Mouse (Mus musculus) thymus, postnatal 4 days (tissue): Measurements from ENCODE around the gene Pla2g4f.

ENCODE experiments used
- DNase-seq: peaks from one replicate; pipeline ENCODE4 v3.0.0; 2021

The Pla2g4f gene

DNA sequence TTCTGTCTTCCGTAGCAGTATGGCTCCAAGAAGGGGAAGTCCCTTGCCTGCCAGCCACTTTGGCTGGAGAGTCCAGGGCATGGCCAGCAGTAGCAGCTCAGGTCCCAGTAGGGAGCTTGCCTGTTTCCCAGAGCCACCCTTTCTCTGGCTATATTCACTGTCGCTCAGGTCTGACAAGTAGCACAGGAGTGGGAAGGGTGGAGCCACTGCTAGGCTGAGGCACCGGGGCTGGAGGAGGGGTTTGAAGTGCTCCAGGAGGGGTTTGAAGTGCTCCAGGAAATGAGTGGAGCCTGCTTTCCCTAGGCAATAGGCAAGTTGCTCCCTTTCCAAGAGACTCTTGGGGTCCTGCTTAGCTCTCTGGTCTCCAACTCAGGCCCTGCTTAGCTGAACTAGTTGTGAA is at the start of gene Pla2g4f:
Pla2g4f (minus strand) TSS at position 190 of the 400 bp plus-strand sequence.
- DNase-seq = no peak

DNA sequence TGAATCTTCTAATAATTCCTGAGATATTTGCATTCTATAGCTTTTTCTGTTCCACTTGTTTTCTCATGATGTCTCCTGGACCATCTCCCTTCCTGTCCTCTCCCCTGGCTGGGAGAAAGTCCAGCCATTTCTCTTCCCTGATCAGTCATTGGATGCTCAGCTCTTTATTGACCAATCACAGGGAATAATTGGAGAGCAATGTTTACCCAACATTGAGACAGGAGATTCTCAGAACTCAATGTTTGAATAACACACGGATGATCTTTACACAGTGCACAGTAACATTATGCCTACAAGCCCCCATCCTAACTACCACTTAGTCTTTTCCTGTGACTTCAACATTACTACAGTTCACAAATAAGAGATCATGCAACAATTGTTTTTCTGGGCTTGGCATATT is 46.5 kb upstream of the Pla2g4f start:
- DNase-seq = no peak

DNA sequence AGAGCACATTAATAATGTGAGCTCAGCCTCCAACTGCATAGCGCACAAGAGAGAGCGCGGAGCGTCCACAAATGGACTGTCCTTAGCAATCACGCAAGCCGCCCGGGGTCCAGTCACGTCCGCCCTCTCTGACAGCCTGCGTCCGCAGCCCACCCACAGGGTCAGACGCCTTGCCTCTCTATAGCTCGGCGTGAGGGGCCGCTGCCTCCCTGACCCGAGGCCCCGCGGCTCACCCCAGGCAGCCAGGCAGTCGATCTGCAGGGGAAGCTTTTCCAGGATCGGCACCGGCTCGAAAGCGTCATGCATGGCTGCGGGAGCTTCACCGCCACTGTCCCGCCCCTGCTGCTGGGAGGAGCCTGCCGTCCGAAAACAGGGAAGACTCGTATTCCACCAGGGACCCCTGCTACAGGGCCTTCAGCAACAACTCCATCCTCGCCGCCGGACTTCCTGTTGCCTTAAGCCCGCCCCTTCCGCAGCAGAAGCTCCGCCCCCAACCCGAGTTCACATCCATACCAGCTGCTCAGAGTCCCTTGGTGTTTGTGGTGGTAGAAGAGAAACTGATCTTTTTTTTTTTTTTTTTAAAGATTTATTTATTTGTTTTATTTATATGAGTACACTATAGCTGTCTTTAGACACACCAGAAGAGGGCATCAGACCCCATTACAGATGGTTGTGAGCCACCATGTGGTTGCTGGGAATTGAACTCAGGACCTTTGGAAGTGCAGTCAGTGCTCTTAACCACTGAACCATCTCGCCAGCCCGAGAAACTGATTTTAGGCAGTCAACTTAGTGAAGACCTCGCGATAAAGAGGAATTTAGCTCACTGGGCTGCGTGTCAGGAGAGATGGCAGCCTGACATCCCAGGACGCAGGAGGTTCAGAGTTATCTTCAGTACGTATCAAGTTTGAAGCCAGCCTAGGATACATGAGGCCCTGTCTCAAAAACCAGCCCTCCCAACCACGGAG is 39.0 kb upstream of the Pla2g4f start, which contains the start of gene Vps39:
Vps39 (minus strand) TSS at position 456 of the 965 bp plus-strand sequence.
- peak; percentile 96 for DNase-seq

GRCm38 (mm10) chr2:120351321-120351720 is 37.4 kb upstream of the Pla2g4f start:
- DNase-seq = no peak

- DNase-seq = peak; percentile 26
Observed at GRCm38 (mm10) chr2:120348120-120348519, 34.2 kb upstream of the Pla2g4f start.

DNA sequence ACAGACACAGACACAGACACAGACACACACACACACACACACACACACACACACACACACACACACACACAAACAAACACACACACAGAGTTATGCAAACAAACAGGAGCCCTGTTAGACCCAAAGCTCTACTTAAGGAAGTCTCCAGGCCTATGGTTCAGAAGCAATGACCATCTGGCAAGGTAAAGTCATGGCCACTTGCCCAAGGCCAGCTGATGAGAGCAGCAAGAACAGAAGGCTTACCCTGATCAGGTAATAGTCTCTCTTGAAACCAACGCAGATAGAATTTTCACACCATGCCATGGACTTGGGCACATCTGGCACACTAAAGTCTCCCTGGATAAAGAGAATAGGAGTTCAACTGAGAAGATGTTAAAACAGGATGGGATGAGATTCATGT is 27.8 kb upstream of the Pla2g4f start:
- no peak for DNase-seq

DNA sequence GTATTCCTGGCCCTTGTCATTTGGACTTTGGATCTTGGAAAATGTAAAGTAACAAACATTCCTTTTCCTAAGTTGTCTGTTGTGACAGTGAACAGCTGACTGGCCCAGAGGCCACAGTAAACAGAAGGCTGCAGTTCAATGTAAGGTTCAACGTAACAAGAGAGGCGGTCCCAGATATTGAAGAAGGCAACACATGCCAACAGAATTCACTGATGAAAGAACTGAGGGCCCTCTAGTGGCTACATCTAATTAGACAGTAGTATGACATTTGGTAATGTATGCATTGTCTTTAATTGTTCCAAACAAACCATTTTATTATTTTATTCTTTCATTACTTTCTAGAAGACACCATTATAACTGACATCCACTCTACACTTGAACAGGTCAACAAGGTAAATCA is 23.9 kb upstream of the Pla2g4f start:
- no peak for DNase-seq

DNA sequence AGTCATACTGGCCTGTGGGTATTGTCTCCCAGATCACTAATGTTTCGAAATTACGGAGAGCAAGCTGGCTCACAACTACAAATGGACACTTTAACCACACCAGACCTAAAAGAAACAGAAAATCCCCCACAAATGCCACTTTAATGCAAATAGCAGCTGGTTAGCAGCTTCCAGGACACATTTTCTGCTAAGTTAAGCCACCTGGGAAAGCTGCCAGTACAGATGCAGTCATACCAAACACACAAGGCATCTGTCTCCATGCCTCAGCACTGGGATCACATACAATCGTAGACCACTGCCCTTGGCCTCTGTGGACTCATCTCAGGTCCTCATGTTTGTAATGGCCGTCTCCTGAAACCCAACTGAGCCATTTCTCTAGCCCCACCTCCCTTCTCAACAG is 17.6 kb upstream of the Pla2g4f start:
- no peak for DNase-seq

DNA sequence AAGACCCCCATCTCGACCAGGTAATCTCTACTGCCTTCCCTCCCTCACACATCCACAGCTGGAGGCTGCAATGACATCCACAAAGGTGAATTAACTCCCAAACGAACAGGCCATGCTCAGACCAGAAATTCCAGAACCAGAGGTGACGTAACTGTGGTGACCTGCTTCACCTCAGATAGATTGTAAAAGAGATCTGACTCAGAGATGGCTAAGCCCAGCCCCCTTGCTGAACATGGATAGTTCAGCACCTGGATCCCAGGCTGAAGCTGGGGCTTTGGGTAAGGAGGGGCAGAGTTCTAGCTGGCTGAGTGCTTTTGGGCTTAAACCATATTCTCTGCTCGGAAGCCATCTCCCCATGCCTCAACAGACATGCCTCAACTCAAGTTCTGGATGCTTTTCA is 1.1 kb upstream of the Pla2g4f start:
- no peak for DNase-seq

- no peak for DNase-seq
Observed at GRCm38 (mm10) chr2:120314487-120314886, 522 bp upstream of the Pla2g4f start.

DNA sequence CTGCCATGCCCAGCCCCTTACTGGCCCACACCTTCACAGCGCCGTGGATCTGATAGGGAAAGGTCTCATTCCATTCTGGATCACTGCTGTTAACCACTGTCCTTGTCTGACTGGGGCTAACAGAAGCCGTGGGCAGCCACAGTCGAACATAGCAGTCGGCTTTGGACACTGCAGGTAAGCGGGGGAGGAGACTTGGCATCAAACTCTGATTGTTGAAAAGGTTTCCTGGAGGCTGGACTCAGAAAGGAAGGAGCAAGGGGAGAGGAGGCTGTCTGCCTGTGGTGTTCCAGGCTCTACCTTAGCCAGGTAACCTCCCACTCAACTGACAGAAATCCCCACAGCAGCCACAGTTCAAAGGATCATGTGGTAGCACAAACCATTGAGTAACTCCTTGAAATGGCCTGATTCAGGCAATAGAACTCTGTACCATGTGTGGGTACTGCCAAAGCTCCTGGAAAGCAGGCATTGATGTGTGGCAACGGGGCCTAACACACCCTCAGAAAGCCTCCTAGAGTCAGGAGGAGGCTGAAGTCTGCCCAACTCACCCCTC is 1.6 kb downstream of the Pla2g4f start:
- no peak for DNase-seq

DNA sequence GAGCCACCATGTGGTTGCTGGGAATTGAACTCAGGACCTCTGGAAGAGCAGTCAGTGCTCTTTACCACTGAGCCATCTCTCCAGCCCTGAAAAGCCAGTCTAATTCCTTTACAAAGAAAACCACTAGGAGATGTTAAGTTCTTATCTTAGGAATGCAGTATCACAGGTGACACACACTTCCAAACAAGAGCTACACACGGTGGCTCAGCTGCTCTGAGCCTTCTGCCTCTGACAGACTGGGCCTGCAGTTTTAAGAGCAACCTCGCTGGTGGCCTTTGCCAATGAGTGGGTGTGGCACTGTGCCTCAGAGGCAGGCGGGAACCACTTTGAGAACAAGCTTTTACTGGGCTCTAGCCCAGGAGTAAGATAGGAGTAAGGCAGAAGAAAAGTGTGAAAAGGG is 9.9 kb downstream of the Pla2g4f start:
- DNase-seq = no peak

DNA sequence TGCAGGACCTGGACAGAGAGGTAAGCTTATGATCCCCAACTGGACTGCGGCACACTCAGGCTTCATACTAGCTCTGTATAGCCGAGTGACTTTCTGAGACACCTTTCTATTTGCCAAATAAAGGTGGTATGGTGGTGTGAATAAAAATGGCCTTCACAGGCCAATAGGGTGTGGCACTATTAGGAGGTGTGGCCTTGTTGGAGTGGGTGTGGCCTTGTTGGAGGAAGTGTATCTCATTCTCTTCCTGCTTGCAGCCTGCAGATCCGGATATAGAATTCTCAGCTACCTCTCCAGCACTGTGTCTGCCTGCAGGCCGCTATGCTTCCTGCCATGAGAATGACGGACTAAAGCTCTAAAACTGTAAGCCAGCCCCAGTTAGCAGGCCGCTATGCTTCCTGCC is 12.9 kb downstream of the Pla2g4f start:
- no peak for DNase-seq

GRCm38 (mm10) chr2:120299866-120300265 is 14.1 kb downstream of the Pla2g4f start:
- no peak for DNase-seq

DNA sequence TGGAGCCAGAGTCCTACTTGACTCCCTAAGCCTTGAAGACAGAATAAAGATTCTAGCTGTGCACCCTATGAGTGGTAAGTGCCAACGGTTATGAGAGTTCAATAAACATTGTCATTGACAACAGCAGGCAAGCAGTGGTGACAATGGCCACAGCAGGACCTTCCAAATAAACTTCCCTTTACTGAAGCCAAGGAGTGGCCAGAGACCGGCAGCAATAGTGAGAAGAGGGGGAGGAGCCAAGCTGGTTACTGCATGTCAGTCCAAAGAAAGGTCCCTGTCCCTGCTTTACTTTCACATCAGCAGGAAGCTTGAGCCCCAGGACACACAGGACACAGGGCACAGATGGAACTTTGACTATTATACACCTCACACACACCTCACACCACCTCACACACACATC is 17.8 kb downstream of the Pla2g4f start:
- DNase-seq = no peak

DNA sequence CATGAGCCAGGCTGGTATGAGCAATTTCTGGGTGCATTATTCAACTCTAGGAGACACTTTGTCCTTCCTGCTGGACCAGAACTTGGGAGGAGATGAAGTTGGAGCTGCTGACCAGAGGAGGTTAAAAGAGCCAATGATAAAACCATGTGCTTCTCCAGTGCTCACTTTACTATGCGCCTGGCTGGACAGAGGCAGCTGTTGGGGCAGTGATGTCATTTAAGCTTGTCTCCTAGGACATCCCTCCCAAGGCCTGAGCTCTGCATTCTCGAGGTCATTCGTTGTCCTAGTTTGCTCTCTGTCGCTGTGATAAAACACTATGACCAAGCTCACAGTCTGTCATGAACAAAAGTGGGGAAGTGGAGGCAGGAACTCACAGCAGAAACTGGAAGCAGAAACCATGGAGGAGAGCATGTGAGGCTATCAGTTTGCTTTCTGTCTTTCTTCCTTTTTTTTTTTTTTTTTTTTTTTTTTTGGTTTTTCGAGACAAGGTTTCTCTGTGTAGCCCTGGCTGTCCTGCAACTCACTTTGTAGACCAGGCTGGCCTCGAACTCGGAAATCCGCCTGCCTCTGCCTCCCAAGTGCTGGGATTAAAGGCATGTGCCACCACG is 22.4 kb downstream of the Pla2g4f start:
- no peak for DNase-seq

DNA sequence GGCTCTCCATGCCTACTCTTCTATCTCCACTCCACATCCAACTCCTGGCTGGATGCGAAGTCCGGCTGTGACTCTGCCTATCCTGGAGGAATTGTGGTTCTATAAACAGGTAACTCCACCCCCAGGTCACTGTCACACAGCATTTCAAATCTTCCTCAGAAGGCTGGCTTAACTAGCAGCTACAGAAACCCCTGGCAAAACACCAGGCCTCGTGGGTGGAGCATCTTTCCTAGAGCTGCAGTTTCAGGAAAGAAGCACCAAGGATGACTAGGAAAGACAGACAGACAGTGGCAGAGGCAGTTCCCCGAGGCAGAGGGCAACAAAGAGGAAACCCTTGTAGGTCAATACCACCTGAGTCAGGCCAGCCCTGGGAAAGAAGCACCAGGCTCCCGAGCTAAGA is 25.0 kb downstream of the Pla2g4f start, which contains the start of gene Pla2g4d:
Pla2g4d (minus strand) TSS at position 203 of the 400 bp plus-strand sequence.
- no peak for DNase-seq

GRCm38 (mm10) chr2:120288401-120288800 is 25.6 kb downstream of the Pla2g4f start:
- no peak for DNase-seq

GRCm38 (mm10) chr2:120285639-120286038 is 28.3 kb downstream of the Pla2g4f start:
- no peak for DNase-seq

- no peak for DNase-seq
Observed at GRCm38 (mm10) chr2:120284705-120285104, 29.3 kb downstream of the Pla2g4f start.

DNA sequence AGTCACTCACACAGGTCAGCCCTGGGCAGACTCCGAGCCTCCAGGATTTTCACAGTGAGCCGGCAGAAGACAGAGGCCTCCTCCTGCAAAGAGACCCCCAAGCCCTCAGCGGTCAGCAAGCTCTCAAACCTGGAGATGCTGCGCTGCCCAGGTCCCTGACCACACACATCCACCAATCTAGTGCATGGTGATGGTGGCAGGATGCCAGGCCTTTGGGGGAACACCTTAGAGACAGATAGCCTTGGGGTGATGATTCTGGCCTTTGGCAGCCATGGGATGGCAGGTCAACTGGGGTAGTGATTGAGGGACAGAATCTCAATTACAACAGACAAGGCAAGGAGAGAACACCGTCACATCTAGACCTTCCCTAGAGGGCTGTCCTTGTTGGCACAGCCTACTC is 29.9 kb downstream of the Pla2g4f start:
- no peak for DNase-seq

DNA sequence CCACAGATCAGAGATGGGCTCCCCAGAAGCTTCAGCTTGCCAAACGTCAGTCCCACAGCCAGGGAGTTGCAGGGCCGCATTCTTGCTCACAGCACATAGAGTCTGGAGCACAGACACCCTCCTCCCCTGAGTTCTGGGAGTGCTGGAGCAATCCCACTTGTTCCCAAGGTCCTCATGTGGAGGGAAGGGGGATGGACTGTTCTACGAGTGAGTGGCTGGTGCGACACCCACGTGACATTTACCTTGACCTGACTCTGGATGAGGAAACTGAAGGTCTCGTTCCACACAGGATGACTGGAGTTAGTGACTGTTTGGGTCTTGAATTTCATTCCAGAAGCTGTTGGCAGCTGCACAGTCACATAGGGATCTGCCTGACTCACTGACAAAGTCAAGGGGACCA is 30.4 kb downstream of the Pla2g4f start:
- no peak for DNase-seq

- no peak for DNase-seq
Observed at GRCm38 (mm10) chr2:120281221-120281620, 32.7 kb downstream of the Pla2g4f start.

DNA sequence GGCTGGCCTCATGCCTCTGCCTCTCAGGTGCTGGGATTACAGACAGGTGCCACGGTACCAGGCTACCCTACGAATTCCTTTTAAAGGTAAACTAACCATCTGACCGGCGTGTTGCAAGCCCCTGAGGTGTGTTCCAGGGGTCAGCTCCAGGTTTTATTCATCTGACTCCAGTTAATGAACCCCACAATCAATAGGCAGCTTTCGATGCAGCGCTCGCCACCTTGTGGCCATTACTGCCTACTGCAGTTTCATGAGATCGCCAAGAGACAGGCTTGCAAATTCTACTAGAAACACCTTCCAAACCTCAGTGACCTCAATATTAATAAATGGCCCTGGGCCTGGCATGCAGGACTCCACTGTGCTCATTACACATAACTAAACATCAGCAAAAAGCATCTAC is 34.0 kb downstream of the Pla2g4f start:
- DNase-seq = peak; percentile 72
